Mouse (Mus musculus) macrophage (primary cell): ENCODE measurements around the gene Marveld1. TPM values are rescaled to one million over a fixed set of nuclear protein-coding genes. Genes with fewer than 3 reads are reported as not detected.
A peak's percentile ranks its signal among the peaks of the same experiment; 100 is the strongest.

Experiments
- H3K27ac ChIP-seq: fragments of 350-480 bp; formaldehyde crosslinking; 2 replicates; pipeline ENCODE4 v1.9.0; 2021
- H3K36me3 ChIP-seq: fragments of 350-480 bp; formaldehyde crosslinking; 2 replicates; pipeline ENCODE4 v1.9.0; 2021; ENCODE audit errors: inconsistent target
- H3K4me3 ChIP-seq: fragments of 350-480 bp; formaldehyde crosslinking; 2 replicates; pipeline ENCODE4 v1.9.0; 2021; ENCODE audit errors: inconsistent target
- H3K79me2 ChIP-seq: fragments of 350-480 bp; formaldehyde crosslinking; 2 replicates; pipeline ENCODE4 v1.9.0; 2021; ENCODE audit errors: inconsistent target
- WGBS: methylation state at CpG from one replicate; pipeline ENCODE4 v1.1.7; 2026; ENCODE audit warnings: inconsistent platforms; ENCODE audit not compliant: missing documents; 5-methylcytosine and 5-hydroxymethylcytosine counted together
- polyA plus RNA-seq: library from polyadenylated mRNA; stranded (reverse); fragments of 250-400 nt; gene quantifications from 3 replicates; pipeline ENCODE4 v1.2.4, GENCODE M21; 2018; ENCODE audit warnings: inconsistent platforms

Marveld1 gene
- polyA plus RNA-seq, 1 experiment from 2014 or later: 2.9 TPM

DNA sequence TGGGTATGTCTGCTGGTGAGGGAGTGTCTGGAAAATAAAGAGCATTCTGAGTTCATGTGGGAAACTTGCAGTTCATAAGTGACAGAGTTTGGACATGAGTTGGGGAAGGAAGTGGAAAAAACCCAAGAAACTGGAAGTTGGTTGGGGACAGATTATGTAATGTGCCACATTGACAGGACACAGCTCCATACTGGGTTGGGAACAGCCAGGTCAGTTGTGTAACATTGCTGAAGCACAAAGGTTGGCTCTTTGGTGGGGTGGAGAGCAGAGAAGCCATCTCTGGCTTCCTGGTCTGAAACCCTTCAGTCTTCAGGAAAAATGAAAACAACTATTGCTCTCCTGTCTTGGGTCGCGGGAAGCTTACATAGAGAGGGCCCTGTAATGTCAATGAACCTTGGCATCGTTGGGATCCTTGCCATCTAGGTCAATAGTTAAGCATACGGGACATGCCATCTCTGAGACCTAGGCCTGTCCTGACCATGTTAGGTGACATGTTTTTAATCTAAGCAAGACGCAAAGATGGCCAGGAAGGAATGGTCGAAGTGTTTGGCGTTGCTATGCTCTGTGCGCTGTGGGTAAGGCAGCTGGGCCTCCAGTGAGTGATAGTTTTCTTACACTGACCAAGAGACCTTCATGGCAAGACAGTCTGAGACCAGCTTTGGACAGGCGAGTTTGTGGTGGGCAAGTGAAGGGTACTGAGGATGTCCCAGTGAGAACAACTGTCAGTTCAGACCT, 757 bp upstream of the Marveld1 start:
- Histone ChIP-seq H3K4me3 (no peak overlapping the region), H3K79me2 (peaks cover 6% of the 10 kb centered on the region; the same call in 1 of the 2 replicates), H3K27ac (peak overlapping the region; percentile 27), H3K36me3 (no peaks in the 10 kb centered on the region)
- WGBS: 92% methylated on average over 9 of the region's 9 CpGs

DNA sequence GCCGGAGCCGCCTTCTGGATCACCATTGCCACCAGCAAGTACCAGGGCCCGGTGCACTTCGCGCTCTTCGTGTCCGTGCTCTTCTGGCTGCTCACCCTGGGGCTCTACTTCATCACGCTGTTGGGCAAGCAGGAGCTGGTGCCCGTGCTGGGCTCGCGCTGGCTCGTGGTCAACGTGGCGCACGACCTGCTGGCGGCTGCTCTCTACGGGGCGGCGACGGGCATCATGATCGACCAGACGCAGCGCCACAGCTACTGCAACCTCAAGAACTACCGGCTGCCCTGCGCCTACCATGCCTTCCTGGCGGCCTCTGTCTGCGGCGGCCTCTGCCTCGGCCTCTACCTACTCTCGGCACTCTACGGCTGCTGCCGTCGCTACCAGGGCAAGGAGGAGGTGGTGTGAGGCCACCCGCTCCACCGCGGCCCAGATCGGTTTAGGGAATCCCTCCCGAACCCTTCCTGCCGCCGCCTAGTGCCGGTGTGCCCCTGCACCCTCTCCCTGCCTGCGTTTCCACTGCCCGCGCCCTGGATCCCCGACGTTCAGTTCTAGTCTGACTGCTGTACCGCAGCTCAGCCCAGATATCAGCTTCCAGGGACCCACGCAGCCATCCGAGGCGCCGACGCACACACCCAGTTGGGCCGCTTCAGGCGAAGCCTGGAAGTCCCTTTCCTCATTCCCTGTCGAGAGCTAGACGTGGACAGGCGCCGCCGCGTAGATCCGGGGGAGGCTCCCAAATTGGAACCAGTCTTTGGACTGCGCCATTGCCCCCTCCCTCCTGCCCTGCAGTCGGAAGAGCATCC, 769 bp downstream of the Marveld1 start:
- 7% methylated on average over 63 of the region's 63 CpGs for WGBS
- H3K79me2 ChIP-seq: peaks cover 6% of the 10 kb centered on the region; the same call in 1 of the 2 replicates
- H3K27ac ChIP-seq: 0 out of 2 replicates have a peak overlapping the region, but pooled peaks have one; percentile 21

DNA sequence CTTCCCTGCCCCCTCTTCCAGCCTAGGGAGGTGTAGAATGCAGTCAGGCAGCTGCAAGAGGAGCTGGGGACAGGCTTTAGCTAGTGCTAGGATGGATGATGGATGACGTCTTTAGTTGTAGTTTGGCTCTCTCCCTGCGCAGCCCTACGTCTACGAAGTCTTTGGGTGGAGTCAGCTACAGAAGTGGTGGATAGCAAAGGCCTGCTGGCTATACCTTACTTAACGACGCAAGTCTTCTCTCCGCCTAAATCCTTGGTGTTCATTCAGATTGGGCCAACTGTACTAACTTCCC, 1.3 kb downstream of the Marveld1 start:
- Histone ChIP-seq H3K36me3 (no peaks in the 10 kb centered on the region), H3K4me3 (peak overlapping the region; percentile 38), H3K79me2 (peaks cover 6% of the 10 kb centered on the region; the same call in 1 of the 2 replicates), H3K27ac (0 out of 2 replicates have a peak overlapping the region, but pooled peaks have one; percentile 21)
- 78% methylated on average over 7 of the region's 7 CpGs for WGBS

More for the DNA sequence above, 769 bp downstream of the Marveld1 start:
- Histone ChIP-seq H3K36me3 (no peaks in the 10 kb centered on the region), H3K4me3 (peak overlapping the region; percentile 38)

DNA sequence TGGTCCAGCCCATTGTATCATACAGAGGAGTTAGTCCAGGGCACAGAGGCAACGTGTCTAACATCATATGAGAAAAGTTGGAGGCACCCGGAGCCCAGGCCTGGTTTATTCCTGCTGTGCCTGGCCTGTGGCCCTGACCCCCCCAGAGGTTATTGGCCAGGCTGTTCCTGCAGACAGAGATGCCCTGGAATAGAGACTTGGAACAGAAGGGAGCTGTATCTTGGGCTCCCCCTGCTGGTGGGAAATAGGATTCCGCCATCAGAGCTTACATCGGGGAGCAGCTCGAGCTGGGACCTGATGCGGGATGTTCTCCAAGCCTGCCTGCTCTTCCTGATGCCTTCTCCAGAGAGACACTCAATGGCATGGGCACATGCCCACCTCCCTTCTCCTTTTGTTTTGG, 4.8 kb downstream of the Marveld1 start:
- no peaks in the 10 kb centered on the region for H3K36me3 ChIP-seq
- no peak overlapping the region for H3K27ac ChIP-seq
- H3K4me3 ChIP-seq: no peak overlapping the region
- WGBS: 22% methylated on average over 6 of the region's 6 CpGs
- peaks cover 6% of the 10 kb centered on the region; the same call in 1 of the 2 replicates for H3K79me2 ChIP-seq

DNA sequence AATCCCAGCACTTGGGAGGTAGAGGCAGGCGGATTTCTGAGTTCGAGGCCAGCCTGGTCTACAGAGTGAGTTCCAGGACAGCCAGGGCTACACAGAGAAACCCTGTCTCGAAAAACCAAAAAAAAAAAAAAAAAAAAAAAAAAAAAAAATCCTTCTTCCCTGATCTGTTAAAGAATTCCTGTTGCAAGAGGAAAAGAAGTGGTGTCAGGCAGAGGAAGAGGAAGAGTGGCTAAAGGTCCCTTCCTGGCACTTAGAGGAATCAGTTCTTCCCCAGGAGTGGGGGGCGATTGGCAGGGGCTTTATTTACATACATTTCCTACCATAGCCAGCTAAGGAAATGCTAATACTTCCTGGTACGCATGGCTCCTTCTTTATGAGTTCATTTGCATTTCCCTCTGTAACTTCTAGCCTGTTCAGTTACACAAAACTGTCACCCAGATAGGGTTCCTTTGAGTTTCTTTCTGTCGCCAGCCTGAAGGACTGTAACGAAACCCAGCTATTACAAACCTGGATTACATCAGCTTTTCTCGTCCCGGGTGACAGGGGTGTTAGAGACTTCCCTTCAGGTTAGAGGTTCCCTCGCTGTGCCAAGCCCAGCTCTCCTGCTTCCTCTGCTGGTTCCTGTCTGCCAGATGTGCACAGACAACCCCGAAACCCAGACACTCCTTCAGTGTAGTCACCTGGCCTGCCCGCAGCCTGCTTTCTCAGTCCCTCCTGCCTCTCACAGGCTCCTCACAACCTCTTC, 10.5 kb downstream of the Marveld1 start:
- WGBS: 21% methylated on average over 9 of the region's 12 CpGs
- no peaks in the 10 kb centered on the region for H3K36me3 ChIP-seq
- H3K79me2 ChIP-seq: no peaks in the 10 kb centered on the region
- no peak overlapping the region for H3K27ac ChIP-seq
- no peak overlapping the region for H3K4me3 ChIP-seq

DNA sequence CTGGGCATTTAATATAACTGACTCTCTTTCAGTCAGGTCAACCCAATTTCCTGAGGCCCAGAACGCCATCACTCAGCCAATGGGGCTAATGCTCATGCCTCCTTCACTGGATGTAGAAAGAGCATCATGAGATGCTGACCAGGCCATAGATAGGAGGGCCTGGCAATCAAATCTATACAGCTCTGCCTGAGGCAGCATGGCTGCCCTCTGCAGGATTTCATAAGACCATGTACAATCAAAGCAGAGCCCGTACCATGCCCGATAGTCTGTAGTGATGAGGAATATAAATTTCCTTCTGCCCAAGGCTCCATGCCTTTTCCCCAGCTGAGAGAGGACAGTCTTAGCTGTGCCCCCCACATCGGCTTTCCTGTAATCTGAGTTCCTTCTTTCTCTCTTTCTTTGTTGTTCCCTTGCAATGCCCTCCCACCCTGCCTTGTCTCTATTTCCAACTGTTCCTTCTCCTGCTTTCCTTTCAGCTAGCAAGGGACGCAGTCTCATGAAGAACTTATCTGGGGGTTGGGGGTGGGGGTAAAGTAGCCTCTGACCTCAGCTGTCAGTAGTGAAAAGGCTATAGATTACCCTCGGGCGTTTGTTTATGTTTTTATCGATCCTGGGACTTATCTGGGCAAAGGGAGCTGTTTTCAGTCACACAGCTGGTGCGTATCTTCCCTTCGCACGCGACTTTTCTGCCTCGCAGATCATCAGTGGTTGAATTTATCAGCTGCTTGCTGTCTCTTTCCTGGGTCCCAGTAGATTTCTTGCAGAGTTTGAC, 11.2 kb downstream of the Marveld1 start:
- no peak overlapping the region for H3K4me3 ChIP-seq
- no peaks in the 10 kb centered on the region for H3K36me3 ChIP-seq
- no peak overlapping the region for H3K27ac ChIP-seq
- WGBS: 87% methylated on average over 13 of the region's 13 CpGs
- H3K79me2 ChIP-seq: no peaks in the 10 kb centered on the region

DNA sequence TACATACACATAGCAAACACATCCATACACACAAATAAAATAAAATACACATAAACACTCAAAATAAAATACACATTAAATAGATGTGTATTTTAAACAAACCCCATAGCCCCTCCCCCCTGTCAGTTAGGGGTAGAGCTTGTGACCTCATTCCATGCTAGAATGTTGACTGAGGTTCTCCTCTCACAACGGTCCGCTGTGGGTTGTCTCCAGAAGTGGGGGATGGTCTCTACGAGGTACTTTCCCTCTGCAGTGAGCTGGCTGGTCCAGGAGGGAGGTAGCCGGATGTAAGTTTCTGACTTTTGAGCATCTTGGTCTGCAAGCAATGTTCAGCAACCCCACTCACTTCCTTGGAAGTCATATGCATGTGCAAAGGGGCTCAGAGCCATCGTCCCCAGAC, 16.6 kb downstream of the Marveld1 start, which contains the start of gene Zfyve27:
Gene Zfyve27, plus strand, starts transcription at position 188 of the 400 bp plus-strand sequence.
- Histone ChIP-seq H3K36me3 (no peaks in the 10 kb centered on the region), H3K27ac (no peak within 1 kb of the TSS), H3K79me2 (no peaks in the 10 kb centered on the region), H3K4me3 (no peak within 1 kb of the TSS)
- 88% methylated on average over 5 of the region's 5 CpGs for WGBS

DNA sequence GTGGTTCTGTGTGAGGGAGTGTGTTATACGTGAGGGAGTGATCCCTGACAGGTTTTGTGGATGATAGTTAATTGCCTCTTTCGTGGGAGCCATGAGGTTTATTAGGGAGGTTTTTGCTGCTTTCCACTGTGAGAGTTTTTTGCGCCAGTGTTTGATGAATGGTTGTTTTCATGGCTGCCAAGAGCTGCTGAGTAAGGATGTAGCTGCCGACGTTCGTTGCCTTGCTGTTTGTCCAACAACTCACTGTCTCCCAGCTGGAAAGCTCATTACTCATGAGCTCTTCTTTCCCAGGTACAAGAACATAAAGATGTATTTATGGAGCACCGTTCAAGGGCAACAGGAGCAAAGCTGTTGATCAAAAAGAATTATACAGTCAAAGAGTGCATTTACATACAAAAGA, 17.0 kb downstream of the Marveld1 start:
- Histone ChIP-seq H3K4me3 (no peak overlapping the region), H3K36me3 (no peaks in the 10 kb centered on the region), H3K79me2 (no peaks in the 10 kb centered on the region), H3K27ac (no peak overlapping the region)
- WGBS: 77% methylated on average over 7 of the region's 7 CpGs

DNA sequence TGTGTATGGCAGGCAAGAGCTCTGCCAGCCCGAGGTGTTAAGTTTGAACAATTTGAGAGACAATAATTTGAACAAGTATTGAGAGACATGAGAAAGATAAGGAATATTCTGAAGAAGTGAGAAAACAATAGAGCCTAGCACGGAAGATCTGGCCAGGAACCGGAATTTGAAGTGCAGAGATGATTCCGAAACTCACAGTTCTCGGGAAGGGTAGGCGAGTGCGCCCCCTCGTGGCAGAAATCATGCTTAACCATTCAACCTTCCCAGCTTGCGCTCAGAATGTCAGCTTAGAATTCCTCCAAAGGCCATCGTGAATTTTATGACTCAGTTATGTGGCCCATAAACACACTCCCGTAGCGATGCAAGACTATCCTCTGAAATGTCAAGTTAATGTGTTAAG, 18.9 kb downstream of the Marveld1 start:
- Histone ChIP-seq H3K27ac (no peak overlapping the region), H3K36me3 (no peaks in the 10 kb centered on the region)

DNA sequence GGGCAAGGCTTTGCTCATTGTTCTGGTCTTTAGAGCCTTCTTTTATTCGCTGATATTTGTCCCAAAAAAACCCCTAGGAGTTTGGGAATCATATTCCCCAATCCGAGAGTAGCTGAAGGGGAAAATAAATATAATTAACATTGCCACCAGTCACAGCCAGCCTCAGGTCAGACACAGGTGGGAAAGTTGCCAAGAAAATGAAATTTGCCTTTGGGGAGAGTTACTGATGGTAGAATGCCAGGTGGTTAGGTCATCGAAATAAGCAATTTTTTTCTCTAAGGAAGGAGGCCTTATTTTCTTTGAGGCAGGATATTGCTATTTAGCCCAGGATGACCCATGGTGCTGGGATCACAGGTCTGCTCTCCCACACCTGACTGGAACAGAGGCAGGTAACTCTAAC, 19.6 kb downstream of the Marveld1 start:
- no peak overlapping the region for H3K4me3 ChIP-seq
- no peaks in the 10 kb centered on the region for H3K36me3 ChIP-seq
- peaks cover 11% of the 10 kb centered on the region for H3K79me2 ChIP-seq
- WGBS: 59% methylated on average over 3 of the region's 3 CpGs
- H3K27ac ChIP-seq: no peak overlapping the region

More for the DNA sequence above, 18.9 kb downstream of the Marveld1 start:
- Histone ChIP-seq H3K4me3 (no peak overlapping the region), H3K79me2 (peaks cover 5% of the 10 kb centered on the region)
- WGBS: 3% methylated on average over 12 of the region's 12 CpGs

DNA sequence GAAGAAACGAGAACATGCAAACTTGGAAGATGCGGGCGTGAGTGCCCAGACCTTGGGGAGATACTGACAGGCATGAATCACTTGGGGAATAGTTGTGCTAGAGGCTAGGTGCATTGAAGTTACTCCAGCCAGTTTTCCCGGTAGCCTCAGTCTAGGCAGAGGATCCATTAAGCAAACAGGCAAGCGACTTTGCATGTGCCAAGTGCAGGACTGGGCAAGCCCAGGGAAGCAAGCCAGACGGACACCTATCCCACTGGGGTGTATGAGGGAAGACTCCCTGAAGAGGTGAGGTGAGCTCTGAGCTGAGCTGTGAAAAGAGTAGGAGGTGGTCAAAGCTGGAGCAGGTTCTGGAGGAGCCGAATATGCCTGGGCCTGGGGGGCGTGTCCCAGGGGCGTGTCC, 20.3 kb downstream of the Marveld1 start:
- H3K79me2 ChIP-seq: peaks cover 18% of the 10 kb centered on the region
- no peak overlapping the region for H3K4me3 ChIP-seq
- WGBS: 93% methylated on average over 9 of the region's 9 CpGs
- H3K36me3 ChIP-seq: no peaks in the 10 kb centered on the region
- no peak overlapping the region for H3K27ac ChIP-seq

DNA sequence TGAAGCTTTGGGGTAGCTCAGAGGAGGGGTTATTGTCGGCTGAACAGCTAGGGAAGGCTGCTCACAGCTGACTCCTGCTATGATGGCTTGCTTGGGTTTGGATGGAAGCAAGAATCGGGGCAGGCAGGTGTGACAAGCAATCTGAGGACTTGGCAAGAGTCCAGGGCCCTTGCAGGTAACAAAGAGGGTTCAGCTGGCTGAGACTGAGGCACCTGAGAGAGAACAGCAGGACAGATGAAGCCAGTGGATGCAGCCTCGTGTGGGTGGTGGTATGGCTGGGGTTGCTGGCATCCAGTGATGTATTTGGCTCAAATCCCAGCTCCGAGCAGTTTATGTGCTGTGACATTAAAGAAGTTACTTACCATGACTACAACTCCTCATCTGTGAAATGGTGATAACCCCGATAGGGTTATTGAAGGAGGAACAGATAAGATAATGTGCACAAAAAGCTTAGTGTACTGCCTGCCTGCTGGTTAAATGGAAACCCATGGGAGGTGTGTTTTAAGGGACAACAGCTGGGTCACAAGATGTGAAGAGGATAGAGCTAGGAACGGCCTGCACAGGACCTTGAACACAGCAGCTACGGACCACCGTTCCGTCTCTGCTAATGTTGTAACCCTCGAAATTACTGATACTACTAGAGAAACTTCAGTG, 22.2 kb downstream of the Marveld1 start:
- Histone ChIP-seq H3K4me3 (no peak overlapping the region), H3K27ac (no peak overlapping the region), H3K79me2 (peaks cover 38% of the 10 kb centered on the region), H3K36me3 (no peaks in the 10 kb centered on the region)
- 84% methylated on average over 10 of the region's 10 CpGs for WGBS

DNA sequence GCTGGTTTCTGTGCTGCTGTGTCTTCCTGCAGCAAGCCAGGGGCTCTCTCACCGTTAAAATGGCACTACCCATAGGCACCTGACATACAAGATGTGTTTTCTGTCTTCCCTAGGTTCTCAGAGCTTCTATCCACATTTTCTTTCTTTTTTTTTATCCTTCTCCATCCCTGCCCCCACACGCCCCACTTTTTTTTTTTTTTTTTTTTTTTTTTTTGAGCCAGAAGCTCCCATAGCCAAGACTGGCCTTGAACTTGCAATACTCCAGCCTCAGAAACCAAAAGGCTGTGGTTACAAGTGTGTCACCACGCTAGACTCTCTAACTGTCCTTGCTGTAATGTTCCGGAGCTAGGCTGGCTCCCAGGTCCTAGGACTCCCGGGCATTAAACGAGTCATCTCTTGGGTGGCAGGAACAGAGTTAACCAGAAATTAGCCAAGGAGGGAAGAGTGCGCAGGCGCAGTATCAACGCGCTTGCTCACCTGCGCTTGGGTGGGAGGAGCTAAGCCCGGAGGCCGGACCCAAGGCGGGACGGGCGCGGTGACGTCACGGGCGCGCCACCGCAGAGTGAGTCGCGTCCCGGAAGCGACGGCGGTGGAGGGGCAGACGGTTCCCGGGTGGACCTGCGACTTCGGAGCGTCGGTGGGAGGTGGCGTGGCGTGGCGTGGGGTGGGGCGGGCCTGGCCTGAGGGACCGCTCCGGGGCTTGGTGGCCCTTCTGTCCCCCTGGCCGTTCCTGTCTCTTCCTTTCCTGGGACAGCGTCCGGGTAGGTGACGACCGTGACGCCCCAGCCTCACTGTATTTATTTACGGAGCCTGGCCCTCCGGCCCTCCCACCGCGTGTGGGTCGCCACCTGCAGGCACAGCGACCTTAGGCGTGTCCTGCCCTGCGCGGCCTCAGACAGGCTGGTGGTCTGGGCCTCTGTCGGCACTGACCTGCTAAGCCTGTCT, 23.1 kb downstream of the Marveld1 start:
- peaks cover 46% of the 10 kb centered on the region for H3K79me2 ChIP-seq
- no peaks in the 10 kb centered on the region for H3K36me3 ChIP-seq
- 0 out of 2 replicates have a peak overlapping the region, but pooled peaks have one; percentile 13 for H3K27ac ChIP-seq
- WGBS: 2% methylated on average over 55 of the region's 56 CpGs
- H3K4me3 ChIP-seq: peak overlapping the region; percentile 77
